Mouse (Mus musculus) embryonic facial prominence, embryonic 11.5 days (tissue): ENCODE measurements around the gene Gm10799. TPM values are rescaled to one million over a fixed set of nuclear protein-coding genes. Genes with fewer than 3 reads are reported as not detected.

Source experiments
- ATAC-seq: fragments of 200-750 bp; cut with Nextera tagmentation; replicated peaks from 2 replicates; pipeline ENCODE4 v1.8.0; 2017; ENCODE audit warnings: low read depth; ENCODE audit not compliant: insufficient number of reproducible peaks, low FRiP score, low TSS enrichment
- DNase-seq: peaks from one replicate; pipeline ENCODE4 v3.0.0-alpha.2; 2015; ENCODE audit warnings: low spot score
- H3K27ac ChIP-seq: fragments of 300-500 bp; sonication (generic); replicated peaks from 2 replicates; pipeline ENCODE4 v1.5.1; 2014; ENCODE audit warnings: mild to moderate bottlenecking, low read depth, low read length, control low read depth
- H3K27me3 ChIP-seq: fragments of 300-500 bp; sonication (generic); 2 replicates; pipeline ENCODE4 v1.6.1; 2014; ENCODE audit warnings: mild to moderate bottlenecking, low read length, moderate library complexity, mixed read lengths; ENCODE audit not compliant: control insufficient read depth, insufficient read depth
- H3K36me3 ChIP-seq: fragments of 300-500 bp; sonication (generic); replicated peaks from 2 replicates; pipeline ENCODE4 v1.6.1; 2014; ENCODE audit warnings: low read depth, mild to moderate bottlenecking, low read length, moderate library complexity, mixed read lengths; ENCODE audit not compliant: control insufficient read depth, insufficient read depth
- H3K4me1 ChIP-seq: fragments of 300-500 bp; sonication (generic); 2 replicates; pipeline ENCODE4 v1.6.1; 2014; ENCODE audit warnings: low read length, mixed read lengths; ENCODE audit not compliant: control insufficient read depth, insufficient read depth
- H3K4me2 ChIP-seq: fragments of 300-500 bp; sonication (generic); 2 replicates; pipeline ENCODE4 v1.6.1; 2014; ENCODE audit warnings: low read depth, mild to moderate bottlenecking, control low read depth, low read length, moderate library complexity
- H3K4me3 ChIP-seq: fragments of 300-500 bp; sonication (generic); 2 replicates; pipeline ENCODE4 v1.5.1; 2014; ENCODE audit warnings: low read depth, low read length, control low read depth
- H3K9ac ChIP-seq: fragments of 300-500 bp; sonication (generic); replicated peaks from 2 replicates; pipeline ENCODE4 v1.6.1; 2014; ENCODE audit warnings: mild to moderate bottlenecking, control low read depth, low read length
- H3K9me3 ChIP-seq: fragments of 300-500 bp; sonication (generic); replicated peaks from 2 replicates; pipeline ENCODE4 v1.6.1; 2016; ENCODE audit warnings: mild to moderate bottlenecking, low read length, inconsistent platforms, mixed read lengths; ENCODE audit not compliant: control insufficient read depth
- WGBS: fragments of 180-500 bp; shearing (Covaris S2); extraction: QIAGEN DNeasy Blood & Tissue Kit; methylation state at CpG from one replicate; pipeline ENCODE4 v1.1.7; 2014; 5-methylcytosine and 5-hydroxymethylcytosine counted together
- polyA plus RNA-seq: library from polyadenylated mRNA; unstranded; fragments of >200 nt; fragmentation: Nextera tagmentation; extraction: Ambion mirVana; gene quantifications from 2 replicates; pipeline ENCODE4 v1.2.1, GENCODE M21; 2014

Gene Gm10799
- polyA plus RNA-seq, 1 experiment from 2014 or later = not detected

DNA sequence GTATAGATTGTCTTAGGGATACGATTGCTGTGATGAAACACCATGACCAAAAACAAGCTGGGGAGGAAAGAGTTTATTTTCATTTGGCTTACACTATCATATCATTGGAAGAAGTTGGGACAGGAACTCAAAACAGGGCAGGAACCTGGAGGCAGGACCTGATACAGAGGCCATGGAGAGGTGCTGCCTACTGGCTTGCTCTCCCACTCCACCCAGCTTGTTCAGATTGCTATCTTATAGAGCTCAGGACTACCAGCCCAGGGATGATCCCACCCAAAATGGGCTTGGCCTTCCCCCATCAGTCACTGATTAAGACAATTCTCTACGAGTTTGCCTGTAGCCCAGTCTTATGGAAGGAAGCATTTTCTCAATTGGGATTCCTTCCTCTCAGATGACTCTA is 4.2 kb downstream of the Gm10799 start:
- H3K4me1 ChIP-seq = no peaks in the 10 kb centered on the region
- no peak for DNase-seq
- no peak overlapping the region for H3K4me2 ChIP-seq
- H3K27ac ChIP-seq = no peak overlapping the region
- H3K36me3 ChIP-seq = no peaks in the 10 kb centered on the region
- no peaks in the 10 kb centered on the region for H3K9me3 ChIP-seq
- ATAC-seq = no peak
- H3K9ac ChIP-seq = no peak overlapping the region
- 76% methylated on average over 2 of the region's 2 CpGs for WGBS
- H3K27me3 ChIP-seq = no peaks in the 10 kb centered on the region
- H3K4me3 ChIP-seq = no peak overlapping the region

DNA sequence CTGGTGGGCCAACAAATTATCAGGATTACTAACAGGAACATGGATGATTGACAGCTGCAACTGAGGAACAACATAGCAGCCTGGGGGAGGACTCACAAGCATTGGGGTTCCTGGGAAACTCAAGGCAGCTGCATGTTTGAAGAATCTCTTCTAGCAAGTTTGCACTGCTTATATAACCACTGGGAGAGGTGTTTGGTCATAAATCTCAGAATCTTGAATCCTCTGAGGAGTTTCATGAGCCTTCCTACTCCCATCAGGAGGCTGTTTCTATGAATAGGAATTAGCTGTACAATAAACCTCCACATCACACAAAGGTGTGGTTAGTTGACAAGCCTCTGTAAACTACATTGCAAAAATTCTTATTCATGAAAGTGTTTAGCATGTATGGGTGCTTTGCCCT is 5.7 kb downstream of the Gm10799 start:
- Histone ChIP-seq H3K4me1 (no peaks in the 10 kb centered on the region), H3K27me3 (no peaks in the 10 kb centered on the region), H3K9ac (no peak overlapping the region), H3K9me3 (no peaks in the 10 kb centered on the region), H3K27ac (no peak overlapping the region), H3K4me2 (no peak overlapping the region), H3K36me3 (no peaks in the 10 kb centered on the region), H3K4me3 (no peak overlapping the region)
- no peak for DNase-seq
- ATAC-seq = no peak

DNA sequence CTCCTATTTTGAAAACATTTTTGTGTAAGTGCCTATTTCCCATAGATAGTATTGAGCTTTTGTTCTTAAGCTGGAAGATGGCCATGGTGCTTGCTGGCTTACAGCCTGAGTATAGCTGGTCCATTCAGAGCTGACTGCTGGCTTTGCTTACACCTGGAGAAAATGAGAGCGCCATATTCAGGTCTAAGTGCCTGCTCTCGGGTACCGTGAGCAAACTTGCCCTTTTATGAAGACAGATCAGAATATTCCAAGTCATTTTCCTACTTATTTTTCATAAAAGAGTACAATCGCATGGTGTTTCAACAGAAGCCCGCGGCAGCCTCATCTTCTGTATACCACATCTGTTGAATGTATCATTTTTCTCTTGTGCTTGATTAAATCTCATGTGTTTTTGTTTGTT is 7.4 kb downstream of the Gm10799 start:
- DNase-seq (no peak), ATAC-seq (no peak)
- Histone ChIP-seq H3K4me1 (no peaks in the 10 kb centered on the region), H3K27ac (no peak overlapping the region), H3K9me3 (no peaks in the 10 kb centered on the region), H3K27me3 (no peaks in the 10 kb centered on the region), H3K4me2 (no peak overlapping the region), H3K4me3 (no peak overlapping the region), H3K36me3 (no peaks in the 10 kb centered on the region), H3K9ac (no peak overlapping the region)
- 98% methylated on average over 6 of the region's 6 CpGs for WGBS

DNA sequence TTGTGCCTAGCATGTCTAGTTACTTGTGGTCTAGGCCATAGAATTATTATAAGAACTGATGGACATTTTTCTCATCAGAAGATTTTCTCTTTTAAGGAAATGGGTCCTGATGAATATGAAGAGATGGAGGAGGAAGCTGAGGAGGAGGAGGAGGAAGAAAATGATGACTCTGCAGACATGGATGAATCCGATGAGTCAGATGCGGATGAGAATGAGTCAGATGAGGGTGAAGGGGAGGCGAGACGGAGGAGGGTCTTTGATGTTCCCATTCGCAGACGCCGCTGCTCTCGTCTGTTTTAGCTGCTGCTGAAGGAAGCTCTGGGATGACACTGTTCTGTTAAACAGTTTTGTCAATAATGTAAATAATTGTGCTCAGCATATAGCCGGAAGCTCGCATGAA is 8.6 kb downstream of the Gm10799 start:
- ATAC-seq = no peak
- DNase-seq = no peak
- Histone ChIP-seq H3K4me3 (no peak overlapping the region), H3K9ac (no peak overlapping the region), H3K27ac (no peak overlapping the region), H3K36me3 (peaks cover 4% of the 10 kb centered on the region; the same call in 1 of the 2 replicates), H3K27me3 (no peaks in the 10 kb centered on the region), H3K4me1 (no peaks in the 10 kb centered on the region), H3K4me2 (no peak overlapping the region), H3K9me3 (no peaks in the 10 kb centered on the region)
- WGBS = 60% methylated on average over 10 of the region's 10 CpGs

DNA sequence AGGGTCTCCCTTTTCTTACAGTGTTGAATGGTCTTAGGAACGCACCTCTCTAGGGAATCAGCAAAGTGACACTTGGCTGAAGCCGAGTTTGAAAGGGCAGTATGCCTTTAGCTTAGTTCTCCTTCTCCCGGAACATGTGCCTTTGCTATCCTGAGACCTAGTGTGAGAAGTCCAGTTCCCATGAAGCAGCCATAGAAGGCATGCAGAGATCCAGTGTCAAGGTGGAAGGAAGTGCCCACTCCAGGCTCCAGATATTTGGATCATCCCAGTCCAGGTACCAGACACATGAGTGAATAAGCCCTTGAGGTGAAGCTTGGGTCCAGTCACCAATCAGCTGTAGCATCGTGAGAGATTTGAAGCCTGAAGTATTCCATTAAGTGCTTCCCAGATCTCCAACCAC is 9.4 kb downstream of the Gm10799 start:
- H3K9me3 ChIP-seq = no peaks in the 10 kb centered on the region
- H3K4me2 ChIP-seq = no peak overlapping the region
- no peak for DNase-seq
- no peak overlapping the region for H3K4me3 ChIP-seq
- no peak overlapping the region for H3K27ac ChIP-seq
- WGBS = 91% methylated on average over 4 of the region's 4 CpGs
- H3K4me1 ChIP-seq = no peaks in the 10 kb centered on the region
- H3K27me3 ChIP-seq = no peaks in the 10 kb centered on the region
- H3K9ac ChIP-seq = no peak overlapping the region
- H3K36me3 ChIP-seq = peaks cover 4% of the 10 kb centered on the region; the same call in 1 of the 2 replicates
- no peak for ATAC-seq

DNA sequence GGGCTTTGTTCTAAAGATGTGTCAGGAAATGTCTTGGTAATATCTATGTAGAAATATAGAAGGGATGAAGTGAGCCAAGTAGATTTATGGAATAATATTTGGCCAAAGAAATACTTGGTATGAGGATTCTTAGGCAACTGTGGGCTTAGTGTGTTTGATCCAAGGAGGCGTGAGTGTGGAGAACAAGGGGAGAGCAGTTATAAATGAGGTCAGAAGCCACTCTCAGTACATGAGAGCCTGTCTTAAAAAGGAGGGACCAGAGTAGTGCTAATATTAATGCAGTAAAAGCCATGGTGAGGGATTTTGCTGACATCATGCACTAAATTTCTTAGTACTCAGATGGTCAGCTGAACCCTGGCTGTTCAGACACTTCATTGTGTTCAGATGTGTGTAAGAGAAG is 10.0 kb downstream of the Gm10799 start:
- no peaks in the 10 kb centered on the region for H3K4me1 ChIP-seq
- H3K4me3 ChIP-seq = no peak overlapping the region
- no peaks in the 10 kb centered on the region for H3K27me3 ChIP-seq
- H3K9me3 ChIP-seq = no peaks in the 10 kb centered on the region
- no peak overlapping the region for H3K4me2 ChIP-seq
- 89% methylated on average over 1 of the region's 1 CpGs for WGBS
- H3K36me3 ChIP-seq = peaks cover 4% of the 10 kb centered on the region; the same call in 1 of the 2 replicates
- ATAC-seq (no peak), DNase-seq (no peak)
- H3K9ac ChIP-seq = no peak overlapping the region
- no peak overlapping the region for H3K27ac ChIP-seq

DNA sequence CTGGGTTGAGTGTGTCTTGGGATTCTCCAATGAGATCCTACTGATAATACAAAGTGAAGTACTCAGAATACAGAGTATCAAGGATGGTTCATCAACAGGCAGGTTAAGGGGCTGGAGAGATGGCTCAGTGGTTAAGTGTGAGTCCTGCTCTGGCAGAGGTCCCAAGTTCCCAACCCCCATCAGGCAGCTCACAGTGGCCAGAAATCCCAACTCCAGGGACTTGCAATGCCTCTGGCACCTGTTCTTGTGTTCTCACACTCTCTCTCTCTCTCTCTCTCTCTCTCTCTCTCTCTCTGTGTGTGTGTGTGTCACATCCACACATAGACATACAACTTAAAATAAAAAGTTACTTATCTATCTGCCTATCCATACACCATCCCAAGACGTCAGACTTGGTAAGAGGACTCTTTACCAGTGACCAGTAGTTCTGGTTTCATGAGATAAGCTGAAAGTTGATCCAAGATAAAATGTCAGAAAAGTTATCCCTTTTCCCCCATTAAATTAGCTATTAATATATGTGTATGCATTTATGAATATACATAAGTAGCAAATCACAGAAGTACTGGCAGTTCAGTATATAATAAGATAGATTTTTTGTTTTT is 23.8 kb downstream of the Gm10799 start:
- Histone ChIP-seq H3K27ac (no peak overlapping the region), H3K36me3 (no peaks in the 10 kb centered on the region; the same call in 1 of the 2 replicates), H3K4me3 (no peak overlapping the region), H3K27me3 (no peaks in the 10 kb centered on the region), H3K4me2 (no peak overlapping the region), H3K4me1 (no peaks in the 10 kb centered on the region), H3K9me3 (no peaks in the 10 kb centered on the region), H3K9ac (no peak overlapping the region)
- ATAC-seq (no peak), DNase-seq (no peak)
- 85% methylated on average over 1 of the region's 1 CpGs for WGBS

DNA sequence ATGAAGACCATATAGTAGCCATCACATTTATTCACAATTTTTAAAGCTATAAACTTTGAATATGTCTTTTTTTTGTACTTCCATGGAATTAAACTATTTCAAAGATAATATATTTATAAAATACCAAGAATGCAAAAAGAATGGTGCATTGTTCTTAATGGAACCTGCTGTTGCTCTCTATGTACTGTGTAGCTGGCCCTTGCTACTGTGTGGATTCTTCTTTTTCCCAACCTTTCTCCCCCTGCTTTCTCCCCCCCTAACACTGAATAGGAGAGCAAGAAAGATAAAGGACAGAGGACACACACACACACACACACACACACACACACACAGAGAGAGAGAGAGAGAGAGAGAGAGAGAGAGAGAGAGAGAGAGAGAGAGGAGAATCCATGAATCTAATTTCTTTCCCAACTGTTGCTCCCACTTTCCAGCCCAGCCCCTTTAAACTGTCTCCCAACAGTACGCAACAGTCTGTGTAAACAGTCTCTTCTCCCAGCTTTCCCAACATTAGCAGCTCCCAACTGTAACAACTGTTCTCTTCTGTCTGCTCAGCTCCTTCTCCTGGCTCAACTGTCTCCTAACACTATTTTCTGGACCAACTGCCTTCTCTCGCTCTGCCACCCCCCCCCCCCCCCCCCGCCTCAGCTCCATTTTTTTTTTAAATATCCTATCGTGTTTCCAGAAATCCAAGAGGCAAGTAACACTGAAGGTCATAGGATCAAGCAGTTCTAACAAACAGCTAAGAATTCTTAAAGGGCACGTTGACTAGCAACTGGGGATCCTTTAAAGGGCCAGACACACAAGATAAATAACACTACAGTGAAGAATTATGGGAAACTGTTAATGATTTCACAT is 24.5 kb downstream of the Gm10799 start:
- DNase-seq (peak; percentile 15), ATAC-seq (no peak)
- H3K4me2 ChIP-seq = no peak overlapping the region
- no peaks in the 10 kb centered on the region for H3K4me1 ChIP-seq
- no peak overlapping the region for H3K4me3 ChIP-seq
- no peak overlapping the region for H3K9ac ChIP-seq
- 34% methylated on average over 5 of the region's 5 CpGs for WGBS
- no peak overlapping the region for H3K27ac ChIP-seq
- H3K9me3 ChIP-seq = no peaks in the 10 kb centered on the region
- H3K36me3 ChIP-seq = no peaks in the 10 kb centered on the region; the same call in 1 of the 2 replicates
- no peaks in the 10 kb centered on the region for H3K27me3 ChIP-seq
